15 mouse cellular contexts compared by ENCODE assay signal in genomic region chr13:60446926-60447325, GRCm38 (mm10).
DNase-seq lines count a peak whose midpoint lies in the region; ATAC-seq lines count a peak whose summit lies in the region.
"Had no signal": no experiment of that assay in that cellular context is flagged by ENCODE, and none has a peak within 500 bp of the region (broad histone marks: within the 10 kb centered on the region; RNA-seq: fewer than 3 reads in every experiment).

No protein-coding gene starts in this region.

- WGBS in limb, embryonic 15.5 days = 40% methylated on average over 5 of the region's 5 CpGs

- H3K4me1 ChIP-seq in limb, embryonic 15.5 days = peaks cover 7% of the 10 kb centered on the region; the same call in 1 of the 2 replicates
- H3K4me1 ChIP-seq: hindbrain, embryonic 10.5 days; midbrain, embryonic 12.5 days; neural tube, embryonic 12.5 days; stomach, embryonic 15.5 days had no signal

- peak overlapping the region; percentile 79 for H3K27ac ChIP-seq in limb, embryonic 15.5 days
- H3K27ac ChIP-seq: hindbrain, embryonic 10.5 days; kidney, embryonic 15.5 days; lung, embryonic 15.5 days; midbrain, embryonic 12.5 days; neural tube, embryonic 12.5 days; stomach, embryonic 15.5 days had no signal

- no peak overlapping the region for H3K9ac ChIP-seq in limb, embryonic 15.5 days
- H3K9ac ChIP-seq: kidney, embryonic 15.5 days; lung, embryonic 15.5 days; midbrain, embryonic 12.5 days; neural tube, embryonic 12.5 days; stomach, embryonic 15.5 days had no signal

- peak; percentile 51 for DNase-seq in gastrocnemius, postnatal 25 days
- DNase-seq in gastrocnemius, postnatal 10 days = no peak
- peak; percentile 46 for DNase-seq in kidney, postnatal 10 days
- no peak for DNase-seq in kidney, adult 9 months
- DNase-seq in right cerebral cortex, postnatal 10 days (ENCODE audit: low spot score in 2 of 2) = peak; percentile 47
- no peak for DNase-seq in right cerebral cortex, postnatal 25 days
- no peak for DNase-seq in thymus, postnatal 10 days (ENCODE audit: low spot score in 2 of 2)
- DNase-seq: cerebellum, postnatal 25 days had no signal

- no peaks in the 10 kb centered on the region for H3K36me3 ChIP-seq in limb, embryonic 15.5 days
- H3K36me3 ChIP-seq: hindbrain, embryonic 10.5 days; kidney, embryonic 15.5 days; lung, embryonic 15.5 days; midbrain, embryonic 12.5 days; neural tube, embryonic 12.5 days; stomach, embryonic 15.5 days had no signal

- ATAC-seq in limb, embryonic 15.5 days (ENCODE audit: insufficient number of reproducible peaks, low FRiP score, low TSS enrichment, low read depth) = no peak

- H3K4me3 ChIP-seq in limb, embryonic 15.5 days = no peak overlapping the region
- H3K4me3 ChIP-seq: hindbrain, embryonic 10.5 days; kidney, embryonic 15.5 days; lung, embryonic 15.5 days; midbrain, embryonic 12.5 days; neural tube, embryonic 12.5 days; stomach, embryonic 15.5 days had no signal

- no peaks in the 10 kb centered on the region for H3K9me3 ChIP-seq in limb, embryonic 15.5 days
- H3K9me3 ChIP-seq: kidney, embryonic 15.5 days; lung, embryonic 15.5 days; midbrain, embryonic 12.5 days; neural tube, embryonic 12.5 days; stomach, embryonic 15.5 days had no signal

- H3K27me3 ChIP-seq in limb, embryonic 15.5 days = no peaks in the 10 kb centered on the region
- H3K27me3 ChIP-seq: kidney, embryonic 15.5 days; lung, embryonic 15.5 days; midbrain, embryonic 12.5 days; neural tube, embryonic 12.5 days; stomach, embryonic 15.5 days had no signal

- H3K4me2 ChIP-seq in limb, embryonic 15.5 days = no peak overlapping the region
- H3K4me2 ChIP-seq: kidney, embryonic 15.5 days; lung, embryonic 15.5 days; midbrain, embryonic 12.5 days; neural tube, embryonic 12.5 days; stomach, embryonic 15.5 days had no signal

Comparison
In these comparisons a context has a peak if more than half of its experiments do, and no peak if none do; other contexts are left out.
1. DNase-seq: peak in gastrocnemius, postnatal 25 days (single experiment), kidney, postnatal 10 days (single experiment) and right cerebral cortex, postnatal 10 days (2 of 2); none in gastrocnemius, postnatal 10 days (single experiment), kidney, adult 9 months (single experiment), right cerebral cortex, postnatal 25 days (single experiment) and thymus, postnatal 10 days (0 of 2).